Mouse (Mus musculus) liver, adult (tissue): ENCODE data around the gene Ncs1.

Experiments used
- GATA4 ChIP-seq: IDR thresholded peaks from 2 replicates; pipeline ENCODE4 v1.6.1; 2014; ENCODE audit warnings: mild to moderate bottlenecking, low read length; ENCODE audit not compliant: insufficient replicate concordance

Gene Ncs1

DNA sequence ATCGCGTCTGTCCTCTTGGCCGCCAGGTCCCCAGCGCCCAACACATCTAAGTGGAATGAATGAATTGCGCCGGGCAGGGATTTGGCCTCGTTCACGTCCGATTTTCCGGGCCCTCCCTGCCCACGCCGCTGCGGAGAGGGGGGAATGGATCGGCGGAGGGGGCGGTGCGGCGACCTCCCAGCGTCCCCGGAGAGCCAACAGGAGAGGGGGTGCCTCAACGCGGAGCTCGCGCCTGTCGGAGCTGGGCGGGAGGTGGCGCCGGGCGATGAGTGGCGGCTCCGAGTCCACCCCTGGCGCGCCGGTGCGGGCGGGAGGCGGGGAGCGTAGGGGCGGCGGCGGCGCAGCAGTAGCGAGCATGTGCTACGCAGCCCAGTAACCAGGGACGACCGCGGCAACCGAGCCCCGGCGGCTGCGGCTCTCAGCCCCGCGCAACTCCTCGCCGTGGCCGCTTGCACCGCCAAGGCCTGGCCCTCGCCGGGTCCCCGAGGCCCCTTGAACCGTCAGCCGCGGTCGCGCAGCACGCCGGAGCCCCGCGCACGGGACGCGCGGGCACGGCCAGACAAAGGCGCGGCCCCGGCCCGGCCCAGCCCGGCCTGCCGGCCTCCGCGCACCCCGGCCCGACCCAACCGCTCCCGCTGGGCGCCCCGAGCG, at the start of gene Ncs1:
Gene Ncs1 (plus strand): TSS at position 333 of the 651 bp plus-strand sequence.
- TF ChIP-seq GATA4 = no peak

DNA sequence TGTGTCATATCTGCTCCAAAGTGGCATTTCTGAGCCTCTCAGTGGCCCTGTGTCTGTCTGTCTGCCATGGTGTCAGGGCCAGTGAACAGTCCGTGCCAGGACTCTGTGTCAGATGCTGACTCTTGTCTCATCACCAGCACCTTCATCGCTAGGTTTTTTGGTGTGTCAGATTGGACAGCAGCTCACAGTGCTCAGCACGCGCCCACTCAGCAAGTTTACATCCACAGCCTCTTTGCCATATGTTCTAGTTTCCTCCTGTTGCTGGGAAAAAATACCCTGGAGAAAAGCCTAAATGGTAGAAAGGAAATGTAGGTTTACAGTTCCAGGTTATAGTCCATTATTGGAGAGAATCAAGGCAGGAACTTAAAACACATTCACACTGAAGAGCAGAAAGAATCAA, 47.0 kb upstream of the Ncs1 start:
- TF ChIP-seq GATA4 = no peak

- no peak for TF ChIP-seq GATA4
Observed at GRCm38 (mm10) chr2:31200051-31200450, 45.6 kb upstream of the Ncs1 start.

- no peak for TF ChIP-seq GATA4
Observed at GRCm38 (mm10) chr2:31201851-31202250, 43.8 kb upstream of the Ncs1 start.

DNA sequence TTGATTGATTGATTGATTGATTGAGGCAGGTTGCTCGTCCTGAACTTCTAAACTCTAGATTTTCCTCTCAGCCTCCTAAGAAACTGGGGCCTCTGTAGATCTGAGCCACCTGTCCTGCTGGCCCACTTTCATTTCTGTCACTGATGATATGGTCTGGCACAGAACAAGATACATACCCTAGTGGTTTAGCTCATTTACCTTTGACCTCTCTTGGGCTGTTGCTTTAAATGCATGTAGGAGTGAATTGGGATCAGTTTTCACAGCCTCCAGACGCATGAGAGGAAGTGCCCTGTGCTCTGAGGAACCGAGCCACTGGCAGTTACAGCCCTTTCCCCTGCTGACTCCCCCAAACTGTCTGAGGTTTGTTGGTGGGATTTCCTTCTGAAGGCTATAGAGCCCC, 43.3 kb upstream of the Ncs1 start:
- TF ChIP-seq GATA4 = no peak

DNA sequence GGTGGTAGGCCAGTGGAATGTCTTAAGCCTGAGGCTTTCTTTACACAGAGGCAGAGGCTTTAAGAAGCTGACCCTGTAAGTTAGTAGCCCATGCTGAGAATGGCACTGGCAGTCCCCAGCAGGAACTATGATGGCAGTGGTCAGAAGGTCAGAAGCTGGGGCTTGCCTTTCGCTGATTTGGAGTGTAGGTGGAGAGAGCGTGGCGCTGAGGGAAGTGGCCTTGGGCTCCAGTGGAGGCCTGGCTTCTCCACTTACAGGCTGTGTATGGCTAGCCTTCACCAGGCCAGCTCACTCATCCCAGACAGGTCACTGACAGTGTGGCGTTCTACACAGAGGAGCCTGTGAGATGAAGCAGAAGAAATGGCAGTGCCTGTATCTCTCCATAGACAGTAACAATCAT, 42.7 kb upstream of the Ncs1 start:
- TF ChIP-seq GATA4 = no peak

DNA sequence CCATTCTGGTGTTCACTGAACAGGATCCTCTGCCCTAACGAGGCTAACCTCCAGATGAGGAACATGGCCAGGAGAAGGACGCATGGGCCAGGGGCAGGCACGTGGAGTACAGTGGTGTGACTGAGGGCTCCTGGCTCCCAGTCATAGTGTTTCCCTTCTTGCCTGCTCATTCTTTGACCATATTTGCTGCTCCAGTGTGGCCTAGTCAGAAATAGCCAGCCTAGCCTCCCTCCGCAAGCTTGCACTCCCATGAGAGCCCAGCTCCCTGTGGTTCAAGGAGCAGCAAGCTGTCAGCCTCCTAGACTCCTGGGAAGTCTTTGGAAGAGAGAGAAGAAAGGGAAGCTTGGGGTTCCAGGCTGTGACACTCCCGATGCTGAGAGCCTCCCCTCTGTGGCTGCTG, 40.9 kb upstream of the Ncs1 start:
- no peak for TF ChIP-seq GATA4

GRCm38 (mm10) chr2:31206211-31206610, 39.4 kb upstream of the Ncs1 start:
- TF ChIP-seq GATA4 = no peak

DNA sequence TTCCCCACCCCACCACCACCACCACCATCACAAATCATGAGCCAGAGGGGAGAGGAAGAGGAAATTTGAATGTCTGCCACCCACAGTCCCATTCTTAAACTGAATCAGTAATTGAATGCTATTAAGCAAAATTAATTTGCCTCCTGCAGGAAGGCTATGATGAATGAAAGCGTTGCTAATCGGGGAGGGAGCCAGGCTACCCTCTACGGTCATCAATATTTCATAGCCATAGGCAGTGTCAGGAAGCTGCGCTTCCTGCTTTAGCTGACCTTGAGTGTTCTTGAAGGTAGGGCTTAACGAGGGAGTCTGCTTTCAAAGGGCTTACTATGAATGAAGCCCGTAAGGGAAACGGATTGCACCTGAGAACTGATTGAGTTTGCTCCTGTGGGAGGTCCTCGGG, 38.7 kb upstream of the Ncs1 start:
- no peak for TF ChIP-seq GATA4

DNA sequence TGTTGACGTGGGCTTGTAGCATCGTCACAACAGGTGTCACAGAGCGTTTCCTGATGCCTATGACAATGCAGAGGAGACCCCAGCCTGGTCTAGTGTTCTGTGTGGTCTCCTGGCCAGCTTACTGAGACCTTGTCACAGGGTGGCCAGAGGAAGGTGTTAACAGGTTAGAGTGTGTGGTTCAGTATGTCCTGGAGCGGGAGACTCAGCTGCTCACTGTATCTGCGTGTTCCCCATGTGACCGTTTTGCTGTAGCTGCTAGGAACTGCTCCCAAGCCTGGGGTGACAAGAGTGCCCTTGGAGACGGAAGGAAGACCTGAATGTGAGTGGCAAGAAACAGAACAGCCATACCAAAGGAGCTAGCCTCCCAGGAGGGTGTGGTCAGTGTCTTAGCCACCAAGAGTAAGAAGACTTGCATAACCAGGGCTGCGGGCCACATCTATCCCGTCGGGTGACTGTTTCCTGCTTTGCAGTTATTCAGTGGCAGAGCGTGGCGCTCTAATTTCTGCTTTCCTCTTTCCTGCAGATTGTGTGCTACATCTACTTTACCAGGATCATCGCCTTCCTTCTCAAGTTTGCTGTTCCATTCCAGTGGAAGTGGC, 37.0 kb upstream of the Ncs1 start:
- TF ChIP-seq GATA4 = no peak

GRCm38 (mm10) chr2:31209525-31209924, 36.1 kb upstream of the Ncs1 start:
- no peak for TF ChIP-seq GATA4

- no peak for TF ChIP-seq GATA4
Observed at GRCm38 (mm10) chr2:31210144-31210847, 35.3 kb upstream of the Ncs1 start.

DNA sequence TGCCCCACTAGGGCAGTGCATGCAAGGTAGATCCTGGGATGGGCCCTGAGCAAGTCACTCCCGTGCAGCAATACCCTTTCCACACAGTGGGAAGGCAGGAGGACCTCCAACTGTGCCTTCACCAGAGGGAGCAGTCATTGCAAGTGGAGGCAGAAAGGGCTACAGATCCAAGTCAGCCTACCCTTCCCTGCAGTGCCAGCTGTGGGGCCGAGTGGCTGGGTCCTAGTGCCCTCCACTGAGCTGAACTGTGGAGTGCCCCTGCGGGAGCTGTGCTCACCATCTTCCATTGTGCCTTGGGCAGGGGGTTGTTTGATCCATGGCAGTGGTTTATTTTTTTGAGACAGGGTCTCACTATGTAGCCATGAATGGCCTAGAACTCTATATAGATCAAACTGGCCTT, 34.4 kb upstream of the Ncs1 start:
- no peak for TF ChIP-seq GATA4

- no peak for TF ChIP-seq GATA4
Observed at GRCm38 (mm10) chr2:31214211-31214796, 31.3 kb upstream of the Ncs1 start.

- TF ChIP-seq GATA4 = no peak
Observed at GRCm38 (mm10) chr2:31218611-31219010, 27.0 kb upstream of the Ncs1 start.

GRCm38 (mm10) chr2:31219470-31219869, 26.2 kb upstream of the Ncs1 start:
- TF ChIP-seq GATA4 = no peak
